Mouse (Mus musculus) kidney, postnatal 0 days (tissue): ENCODE data around the gene Pde4d. TPM values are rescaled to one million over a fixed set of nuclear protein-coding genes. Genes with fewer than 3 reads are reported as not detected.

ENCODE experiments used
- ATAC-seq: fragments of 200-750 bp; cut with Nextera tagmentation; replicated peaks from 2 replicates; pipeline ENCODE4 v1.8.0; 2017; ENCODE audit warnings: low read depth, moderate number of reproducible peaks, moderate TSS enrichment, moderate library complexity; ENCODE audit not compliant: low FRiP score
- DNase-seq: peaks from one replicate; pipeline ENCODE4 v3.0.0-alpha.2; 2016; ENCODE audit warnings: low spot score
- H3K27ac ChIP-seq: fragments of 300-500 bp; sonication (generic); 2 replicates; pipeline ENCODE4 v1.5.1; 2014; ENCODE audit warnings: mild to moderate bottlenecking
- H3K27me3 ChIP-seq: fragments of 300-500 bp; sonication (generic); 2 replicates; pipeline ENCODE4 v1.6.1; 2014; ENCODE audit warnings: low read length, mixed read lengths; ENCODE audit not compliant: insufficient read depth
- H3K36me3 ChIP-seq: fragments of 300-500 bp; sonication (generic); 2 replicates; pipeline ENCODE4 v1.6.1; 2014; ENCODE audit warnings: low read length, mixed read lengths; ENCODE audit not compliant: insufficient read depth
- H3K4me1 ChIP-seq: fragments of 300-500 bp; sonication (generic); replicated peaks from 2 replicates; pipeline ENCODE4 v1.6.1; 2014; ENCODE audit warnings: antibody characterized with exemption, low read length, mixed read lengths; ENCODE audit not compliant: insufficient read depth
- H3K4me2 ChIP-seq: fragments of 300-500 bp; sonication (generic); 2 replicates; pipeline ENCODE4 v1.6.1; 2014; ENCODE audit warnings: mild to moderate bottlenecking, low read length, moderate library complexity, mixed read lengths
- H3K4me3 ChIP-seq: fragments of 300-500 bp; sonication (generic); replicated peaks from 2 replicates; pipeline ENCODE4 v1.5.1; 2014; ENCODE audit warnings: low read depth, low read length
- H3K9ac ChIP-seq: fragments of 300-500 bp; sonication (generic); 2 replicates; pipeline ENCODE4 v1.6.1; 2014; ENCODE audit warnings: low read depth, low read length
- H3K9me3 ChIP-seq: fragments of 300-500 bp; sonication (generic); replicated peaks from 2 replicates; pipeline ENCODE4 v1.6.1; 2016; ENCODE audit warnings: low read length, inconsistent platforms, mixed read lengths
- CTCF ChIP-seq: IDR thresholded peaks from 2 replicates; pipeline ENCODE4 v1.5.1; 2016; ENCODE audit warnings: antibody characterized with exemption, low read depth, mild to moderate bottlenecking, moderate library complexity
- WGBS: fragments of 180-500 bp; shearing (Covaris S2); extraction: QIAGEN DNeasy Blood & Tissue Kit; methylation state at CpG from one replicate; pipeline ENCODE4 v1.1.7; 2014; 5-methylcytosine and 5-hydroxymethylcytosine counted together
- polyA plus RNA-seq: library from polyadenylated mRNA; unstranded; fragments of >200 nt; fragmentation: Nextera tagmentation; extraction: Ambion mirVana; gene quantifications from 2 replicates; pipeline ENCODE4 v1.2.1, GENCODE M21; 2015

The Pde4d gene
- polyA plus RNA-seq, 1 experiment from 2014 or later, result 7.1 TPM

DNA sequence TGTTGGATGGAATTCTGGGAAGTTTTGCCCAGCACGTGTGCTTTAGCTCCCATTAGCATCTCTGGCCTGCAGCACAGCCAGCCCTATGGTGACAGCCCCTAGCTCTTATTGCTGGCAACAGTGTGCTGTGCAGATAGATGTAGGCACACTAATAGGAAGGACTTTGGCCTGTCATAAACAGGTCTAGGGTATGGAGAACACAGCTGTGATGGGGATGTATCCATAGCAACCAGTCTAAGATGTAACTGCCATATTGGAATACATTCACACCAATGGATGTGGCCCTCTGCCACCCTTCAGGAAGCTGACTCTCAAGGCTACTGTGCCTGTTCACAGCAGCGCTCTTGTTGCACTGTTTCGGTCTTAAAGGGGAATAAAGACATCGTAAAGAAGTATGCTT, 1462.9 kb downstream of the Pde4d start:
- Histone ChIP-seq H3K9ac (no peak overlapping the region), H3K4me2 (no peak overlapping the region), H3K36me3 (no peaks in the 10 kb centered on the region), H3K27ac (no peak overlapping the region), H3K4me3 (no peak overlapping the region), H3K27me3 (no peaks in the 10 kb centered on the region), H3K4me1 (peaks cover 15% of the 10 kb centered on the region; the same call in 1 of the 2 replicates), H3K9me3 (no peaks in the 10 kb centered on the region)
- no peak for TF ChIP-seq CTCF
- no peak for ATAC-seq
- no peak for DNase-seq
- WGBS, result 84% methylated on average over 4 of the region's 4 CpGs

DNA sequence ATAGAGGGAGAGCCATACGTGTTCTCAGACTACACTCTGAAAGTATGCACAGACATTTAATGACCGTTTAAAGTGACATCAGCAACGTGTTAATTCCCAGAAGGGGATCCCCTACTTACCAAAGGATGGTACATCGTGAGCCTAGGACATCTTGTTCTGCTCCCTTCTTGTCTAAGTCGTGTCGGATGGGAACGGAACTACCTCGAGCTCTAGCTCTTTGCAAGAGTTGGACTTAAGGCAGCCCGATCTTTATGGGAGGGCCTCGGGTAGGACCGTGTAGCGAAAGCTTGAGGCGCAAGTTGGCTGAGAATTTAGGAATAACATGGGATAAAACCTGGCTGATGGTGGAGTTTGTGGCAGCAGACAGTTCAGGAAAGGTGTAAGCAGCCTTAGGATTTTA, 1464.5 kb downstream of the Pde4d start:
- Histone ChIP-seq H3K9me3 (no peaks in the 10 kb centered on the region), H3K4me1 (peaks cover 15% of the 10 kb centered on the region; the same call in 1 of the 2 replicates), H3K27ac (no peak overlapping the region), H3K27me3 (no peaks in the 10 kb centered on the region), H3K9ac (no peak overlapping the region), H3K36me3 (no peaks in the 10 kb centered on the region), H3K4me3 (no peak overlapping the region), H3K4me2 (no peak overlapping the region)
- no peak for ATAC-seq
- TF ChIP-seq CTCF, result no peak
- no peak for DNase-seq
- 70% methylated on average over 13 of the region's 13 CpGs for WGBS

DNA sequence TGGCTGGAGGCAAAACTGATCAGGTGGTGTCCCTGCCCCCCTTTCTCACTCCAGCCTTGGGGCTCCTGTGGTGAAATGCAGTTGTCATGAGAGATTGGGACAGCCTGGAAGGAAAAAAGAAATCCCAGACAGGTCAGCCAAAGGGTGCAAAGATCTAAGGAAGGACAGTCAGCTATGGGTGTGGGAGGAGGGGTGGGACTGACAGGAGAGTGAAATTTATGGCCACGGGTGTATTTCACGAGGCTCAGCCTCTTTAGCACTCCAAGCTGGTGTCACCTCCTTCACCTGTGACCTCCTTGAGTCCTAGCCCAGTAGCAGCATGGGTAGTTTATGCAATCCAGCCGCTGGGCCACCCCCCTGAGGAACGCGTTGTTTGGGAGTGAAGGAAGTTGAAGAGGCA, 1465.1 kb downstream of the Pde4d start:
- H3K9me3 ChIP-seq, result no peaks in the 10 kb centered on the region
- no peak for TF ChIP-seq CTCF
- H3K36me3 ChIP-seq, result no peaks in the 10 kb centered on the region
- peak; percentile 75 for ATAC-seq
- no peak overlapping the region for H3K4me3 ChIP-seq
- H3K27ac ChIP-seq, result no peak overlapping the region
- 6% methylated on average over 5 of the region's 5 CpGs for WGBS
- H3K4me1 ChIP-seq, result peaks cover 15% of the 10 kb centered on the region; the same call in 1 of the 2 replicates
- H3K4me2 ChIP-seq, result no peak overlapping the region
- H3K9ac ChIP-seq, result no peak overlapping the region
- peak; percentile 78 for DNase-seq
- no peaks in the 10 kb centered on the region for H3K27me3 ChIP-seq

- 15% methylated on average over 7 of the region's 7 CpGs for WGBS
- no peaks in the 10 kb centered on the region for H3K27me3 ChIP-seq
Measured at GRCm38 (mm10) chr13:109915501-109915900, 1465.8 kb downstream of the Pde4d start.

GRCm38 (mm10) chr13:109915964-109916363, 1466.2 kb downstream of the Pde4d start:
- H3K4me2 ChIP-seq, result no peak overlapping the region
- no peak for DNase-seq
- no peaks in the 10 kb centered on the region for H3K36me3 ChIP-seq
- WGBS, result 41% methylated on average over 5 of the region's 5 CpGs
- no peak overlapping the region for H3K4me3 ChIP-seq
- H3K9me3 ChIP-seq, result no peaks in the 10 kb centered on the region
- H3K27ac ChIP-seq, result no peak overlapping the region
- no peak for TF ChIP-seq CTCF
- H3K4me1 ChIP-seq, result peaks cover 15% of the 10 kb centered on the region; the same call in 1 of the 2 replicates
- no peak for ATAC-seq
- no peak overlapping the region for H3K9ac ChIP-seq
- H3K27me3 ChIP-seq, result no peaks in the 10 kb centered on the region

More at GRCm38 (mm10) chr13:109915501-109915900, 1465.8 kb downstream of the Pde4d start:
- Histone ChIP-seq H3K4me3 (no peak overlapping the region), H3K27ac (no peak overlapping the region), H3K4me2 (no peak overlapping the region), H3K9me3 (no peaks in the 10 kb centered on the region), H3K4me1 (peaks cover 15% of the 10 kb centered on the region; the same call in 1 of the 2 replicates), H3K9ac (no peak overlapping the region), H3K36me3 (no peaks in the 10 kb centered on the region)
- DNase-seq, result peak; percentile 89
- TF ChIP-seq CTCF, result no peak
- peak; percentile 83 for ATAC-seq

DNA sequence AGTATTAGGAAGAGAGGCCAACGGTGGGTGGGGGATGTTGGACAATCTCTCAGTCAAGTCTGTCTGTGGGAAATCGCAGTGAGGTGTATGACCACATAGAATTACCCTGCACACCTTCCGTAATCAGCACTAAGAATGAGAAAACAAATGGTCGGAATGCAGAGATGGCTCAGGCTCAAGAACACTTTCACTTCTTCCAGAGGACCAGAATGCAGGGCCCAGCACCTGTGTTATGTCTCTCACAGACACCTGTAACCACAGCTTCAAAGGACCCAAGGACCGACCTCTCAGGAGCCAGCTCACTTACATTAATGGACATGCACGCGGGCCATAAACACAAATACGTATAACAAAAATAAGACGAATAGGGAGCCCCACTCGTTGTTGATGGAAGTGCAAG, 1467.8 kb downstream of the Pde4d start:
- WGBS, result 86% methylated on average over 10 of the region's 10 CpGs
- Histone ChIP-seq H3K4me1 (peaks cover 10% of the 10 kb centered on the region; the same call in 1 of the 2 replicates), H3K36me3 (no peaks in the 10 kb centered on the region), H3K9ac (no peak overlapping the region), H3K27me3 (no peaks in the 10 kb centered on the region), H3K9me3 (no peaks in the 10 kb centered on the region), H3K4me3 (no peak overlapping the region), H3K4me2 (no peak overlapping the region), H3K27ac (no peak overlapping the region)
- ATAC-seq (no peak), DNase-seq (no peak)
- no peak for TF ChIP-seq CTCF

- 67% methylated on average over 8 of the region's 8 CpGs for WGBS
- no peak overlapping the region for H3K4me2 ChIP-seq
- H3K9ac ChIP-seq, result no peak overlapping the region
- no peak overlapping the region for H3K4me3 ChIP-seq
- H3K36me3 ChIP-seq, result no peaks in the 10 kb centered on the region
- H3K4me1 ChIP-seq, result peaks cover 10% of the 10 kb centered on the region; the same call in 1 of the 2 replicates
- H3K9me3 ChIP-seq, result no peaks in the 10 kb centered on the region
- H3K27me3 ChIP-seq, result no peaks in the 10 kb centered on the region
- no peak for DNase-seq
- TF ChIP-seq CTCF, result no peak
- H3K27ac ChIP-seq, result no peak overlapping the region
- no peak for ATAC-seq
Measured at GRCm38 (mm10) chr13:109918631-109919030, 1468.9 kb downstream of the Pde4d start.
